Mouse (Mus musculus) testis, adult 2 months (tissue): ENCODE data around the gene Marveld3. TPM values are rescaled to one million over a fixed set of nuclear protein-coding genes. Genes with fewer than 3 reads are reported as not detected.

Experiments used
- H3K27ac ChIP-seq: fragments of 200-500 bp; 2 replicates; pipeline ENCODE4 v1.5.1; 2012; ENCODE audit warnings: low read depth, low read length; ENCODE audit not compliant: control insufficient read depth, insufficient read depth
- H3K27me3 ChIP-seq: fragments of 200-500 bp; 2 replicates; pipeline ENCODE4 v1.6.1; 2012; ENCODE audit warnings: mild to moderate bottlenecking, low read length, moderate library complexity; ENCODE audit not compliant: control insufficient read depth, insufficient read depth
- H3K36me3 ChIP-seq: fragments of 200-500 bp; 2 replicates; pipeline ENCODE4 v1.6.1; 2012; ENCODE audit warnings: mild to moderate bottlenecking, low read length; ENCODE audit not compliant: control insufficient read depth, insufficient read depth
- H3K4me1 ChIP-seq: fragments of 200-500 bp; 2 replicates; pipeline ENCODE4 v1.6.1; 2012; ENCODE audit warnings: low read length; ENCODE audit not compliant: control insufficient read depth, insufficient read depth
- H3K4me3 ChIP-seq: fragments of 200-500 bp; 2 replicates; pipeline ENCODE4 v1.5.1; 2012; ENCODE audit warnings: low read depth, mild to moderate bottlenecking, low read length, moderate library complexity, mixed read lengths; ENCODE audit not compliant: control insufficient read depth
- CTCF ChIP-seq: fragments of 200-500 bp; IDR thresholded peaks from 2 replicates; pipeline ENCODE4 v1.5.1; 2012; ENCODE audit warnings: low read depth, mild to moderate bottlenecking, inconsistent platforms, low read length, moderate library complexity; ENCODE audit not compliant: control insufficient read depth, insufficient read depth, insufficient replicate concordance
- POLR2A ChIP-seq: fragments of 200-500 bp; IDR thresholded peaks from 2 replicates; pipeline ENCODE4 v1.6.1; 2012; ENCODE audit warnings: low read depth, mild to moderate bottlenecking, inconsistent platforms, low read length, moderate library complexity; ENCODE audit not compliant: control insufficient read depth
- polyA plus RNA-seq: library from polyadenylated mRNA; depleted of rRNA; stranded (reverse); fragments of >200 nt; gene quantifications from 2 replicates; pipeline ENCODE4 v1.2.3, GENCODE M21; 2012

Gene Marveld3
- polyA plus RNA-seq, 1 experiment = 0.80 TPM

GRCm38 (mm10) chr8:109999974-110000373, 38.0 kb upstream of the Marveld3 start:
- no peak overlapping the region for H3K27ac ChIP-seq
- no peak for TF ChIP-seq CTCF
- H3K4me1 ChIP-seq = peaks cover 10% of the 10 kb centered on the region
- no peak overlapping the region for H3K4me3 ChIP-seq
- no peaks in the 10 kb centered on the region for H3K27me3 ChIP-seq
- no peaks in the 10 kb centered on the region for H3K36me3 ChIP-seq

GRCm38 (mm10) chr8:109998066-109998465, 36.1 kb upstream of the Marveld3 start:
- no peak overlapping the region for H3K4me3 ChIP-seq
- no peaks in the 10 kb centered on the region for H3K36me3 ChIP-seq
- TF ChIP-seq CTCF (no peak), POLR2A (no peak)
- no peaks in the 10 kb centered on the region for H3K27me3 ChIP-seq
- H3K27ac ChIP-seq = no peak overlapping the region
- H3K4me1 ChIP-seq = peaks cover 10% of the 10 kb centered on the region

DNA sequence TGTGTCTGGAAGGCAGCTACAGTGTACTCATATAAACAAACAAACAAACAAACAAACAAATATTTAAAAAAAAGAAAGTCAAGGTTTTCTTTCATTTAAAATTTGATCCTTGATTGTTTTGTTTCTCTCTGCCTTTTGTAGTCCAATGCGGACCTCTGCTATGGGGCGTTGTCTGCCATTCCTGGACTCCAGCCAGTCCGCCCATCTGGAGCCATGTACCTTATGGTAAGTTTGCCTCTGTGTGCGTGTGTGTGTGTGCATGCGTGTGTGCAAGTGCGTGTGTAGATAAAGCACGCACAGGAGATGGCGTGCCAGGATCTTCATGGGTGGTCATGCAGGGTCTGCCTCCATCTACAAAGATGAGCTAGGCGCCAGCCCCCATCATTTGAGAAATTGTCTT, 35.4 kb upstream of the Marveld3 start:
- Histone ChIP-seq H3K4me3 (no peak overlapping the region), H3K27me3 (no peaks in the 10 kb centered on the region), H3K27ac (no peak overlapping the region), H3K4me1 (peaks cover 10% of the 10 kb centered on the region), H3K36me3 (no peaks in the 10 kb centered on the region)
- TF ChIP-seq CTCF (no peak), POLR2A (no peak)

DNA sequence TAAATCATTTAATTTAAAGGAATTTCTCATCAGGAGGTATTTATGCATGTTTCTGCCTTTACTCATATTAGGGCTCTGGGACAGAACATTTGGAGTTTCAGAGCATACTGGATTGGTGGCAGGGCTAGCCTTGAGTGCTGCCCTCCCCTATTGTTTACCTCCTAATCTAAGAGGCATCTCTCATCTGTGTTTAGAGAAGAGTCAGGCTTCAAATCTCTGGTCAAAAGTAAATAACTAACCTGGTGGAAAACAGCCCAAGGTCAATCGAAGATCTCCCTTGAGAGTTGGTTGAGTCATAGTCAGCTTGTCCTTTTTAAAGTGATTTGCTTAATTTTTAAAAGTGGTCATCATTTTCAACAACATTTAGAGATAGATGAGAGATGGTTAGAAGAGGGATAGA, 30.9 kb upstream of the Marveld3 start:
- Histone ChIP-seq H3K27ac (no peak overlapping the region), H3K27me3 (no peaks in the 10 kb centered on the region), H3K36me3 (no peaks in the 10 kb centered on the region), H3K4me1 (no peaks in the 10 kb centered on the region), H3K4me3 (no peak overlapping the region)
- no peak for TF ChIP-seq CTCF
- no peak for TF ChIP-seq POLR2A

DNA sequence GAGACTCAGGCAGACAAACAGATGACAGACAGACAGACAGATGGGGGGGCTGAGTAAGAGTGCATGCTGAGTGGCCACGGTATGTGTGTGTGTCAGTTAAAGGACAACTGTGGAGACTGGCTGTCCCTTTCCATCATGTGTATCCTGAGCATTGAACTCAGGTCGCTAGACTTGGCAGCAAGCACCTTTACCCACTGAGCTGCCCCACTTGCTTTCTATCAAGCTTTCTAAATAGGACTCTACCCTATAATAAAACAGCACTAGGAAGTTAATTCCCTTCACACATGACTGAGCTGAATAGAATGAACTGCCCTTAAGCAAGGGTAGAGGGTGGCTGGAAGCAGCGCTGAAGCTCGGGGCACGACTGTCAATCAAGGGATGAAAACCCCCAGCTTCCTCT, 30.2 kb upstream of the Marveld3 start:
- Histone ChIP-seq H3K4me3 (no peak overlapping the region), H3K27me3 (no peaks in the 10 kb centered on the region), H3K36me3 (no peaks in the 10 kb centered on the region), H3K27ac (no peak overlapping the region), H3K4me1 (no peaks in the 10 kb centered on the region)
- TF ChIP-seq POLR2A = no peak
- TF ChIP-seq CTCF = no peak

- Histone ChIP-seq H3K4me3 (no peak within 1 kb of the TSS), H3K27me3 (no peaks in the 10 kb centered on the region), H3K4me1 (no peaks in the 10 kb centered on the region), H3K36me3 (no peaks in the 10 kb centered on the region), H3K27ac (no peak within 1 kb of the TSS)
- TF ChIP-seq POLR2A (no peak), CTCF (no peak)
These were observed 28.2 kb upstream of the Marveld3 start, which contains the start of gene Tat for GRCm38 (mm10) chr8:109990224-109990623. Tat (plus strand) TSS chr8:109990437.

GRCm38 (mm10) chr8:109989151-109989550, 27.1 kb upstream of the Marveld3 start:
- Histone ChIP-seq H3K4me1 (no peaks in the 10 kb centered on the region), H3K4me3 (no peak overlapping the region), H3K36me3 (no peaks in the 10 kb centered on the region), H3K27me3 (no peaks in the 10 kb centered on the region), H3K27ac (no peak overlapping the region)
- TF ChIP-seq CTCF = peak; percentile 13; the same call in 1 of the 2 replicates
- TF ChIP-seq POLR2A = no peak

DNA sequence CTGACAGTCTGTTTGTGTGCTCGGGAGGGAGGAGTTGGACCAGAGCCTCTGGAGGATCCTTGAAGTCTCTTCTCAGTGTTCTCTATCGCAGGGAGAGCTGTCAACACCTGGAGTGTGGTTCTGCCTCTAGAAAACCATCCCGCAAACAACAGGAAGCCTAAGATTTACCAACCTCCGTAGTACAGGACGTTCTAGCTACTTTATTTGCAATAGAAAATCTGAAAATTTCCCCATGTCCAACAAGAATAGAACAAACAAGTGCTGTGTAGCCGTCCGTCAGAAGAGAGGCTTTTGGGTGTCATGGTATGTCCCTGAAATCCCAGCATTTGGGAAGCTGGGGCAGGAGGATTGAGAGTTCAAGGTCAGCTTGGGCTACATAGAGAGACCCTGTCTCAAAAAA, 25.8 kb upstream of the Marveld3 start:
- H3K4me1 ChIP-seq = no peaks in the 10 kb centered on the region
- no peaks in the 10 kb centered on the region for H3K36me3 ChIP-seq
- TF ChIP-seq POLR2A (no peak), CTCF (no peak)
- H3K4me3 ChIP-seq = no peak overlapping the region
- H3K27me3 ChIP-seq = no peaks in the 10 kb centered on the region
- no peak overlapping the region for H3K27ac ChIP-seq
